Mouse (Mus musculus) mature B cell (primary cell): Measurements from ENCODE around the gene Olfr1276.

ENCODE experiments used
- in situ Hi-C: fragments of 300-500 bp; cut with MboI; formaldehyde crosslinking; loops from 2 replicates; pipeline ENCODE4 v1.14.3; 2019

The Olfr1276 gene

GRCm38 (mm10) chr2:111254216-111254615, at the start of gene Olfr1276:
Gene Olfr1276 (plus strand): TSS chr2:111254516.
- in situ Hi-C loops = no loop called here

- in situ Hi-C loops = no loop called here
Measured at GRCm38 (mm10) chr2:111229502-111229901, 24.8 kb upstream of the Olfr1276 start, which contains the start of gene 4930430A15Rik. Gene 4930430A15Rik (minus strand): TSS chr2:111229602.

DNA sequence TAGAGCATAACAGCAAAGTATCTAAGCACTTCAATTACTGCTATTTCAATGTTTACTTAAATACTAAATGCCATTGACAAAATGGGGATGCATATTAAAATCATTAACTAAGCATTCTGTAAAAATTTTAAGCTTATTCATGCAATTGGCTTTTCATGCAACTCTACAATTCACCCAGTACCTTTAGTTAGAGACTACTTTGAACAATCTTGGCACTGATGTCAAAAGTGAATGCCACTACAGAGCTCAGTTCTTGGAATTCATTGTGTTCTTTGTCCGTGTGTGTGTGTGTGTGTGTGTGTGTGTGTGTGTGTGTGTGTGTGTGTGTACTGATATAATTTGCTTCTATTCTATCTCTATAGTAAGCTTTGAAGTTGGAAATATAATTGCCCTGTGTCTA, 19.1 kb upstream of the Olfr1276 start, which contains the start of gene Olfr1275:
Gene Olfr1275, minus strand, starts transcription at position 101 of the 400 bp plus-strand sequence.
- in situ Hi-C loops = no loop called here

DNA sequence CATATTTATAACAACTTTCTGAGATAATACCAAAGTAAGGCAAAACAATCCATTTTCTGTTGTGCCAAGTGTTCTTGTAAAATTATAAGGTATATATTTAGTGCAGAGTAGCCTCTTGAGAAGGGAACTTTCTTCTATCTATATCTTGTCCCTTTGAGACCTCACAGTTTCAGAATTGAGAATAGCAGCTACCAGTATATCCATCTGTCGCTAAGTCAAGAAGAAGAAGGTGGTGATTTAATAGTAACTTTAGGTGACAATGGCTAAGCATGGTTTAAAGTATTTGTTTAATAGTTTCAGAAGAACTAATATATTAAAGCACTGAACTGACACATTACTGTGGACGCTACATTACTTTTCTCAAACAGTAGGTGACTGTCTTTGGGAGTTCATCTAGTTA, 19.7 kb downstream of the Olfr1276 start, which contains the start of gene Olfr1277:
Gene Olfr1277, minus strand, starts transcription at position 101 of the 400 bp plus-strand sequence.
- in situ Hi-C loops = no loop called here

DNA sequence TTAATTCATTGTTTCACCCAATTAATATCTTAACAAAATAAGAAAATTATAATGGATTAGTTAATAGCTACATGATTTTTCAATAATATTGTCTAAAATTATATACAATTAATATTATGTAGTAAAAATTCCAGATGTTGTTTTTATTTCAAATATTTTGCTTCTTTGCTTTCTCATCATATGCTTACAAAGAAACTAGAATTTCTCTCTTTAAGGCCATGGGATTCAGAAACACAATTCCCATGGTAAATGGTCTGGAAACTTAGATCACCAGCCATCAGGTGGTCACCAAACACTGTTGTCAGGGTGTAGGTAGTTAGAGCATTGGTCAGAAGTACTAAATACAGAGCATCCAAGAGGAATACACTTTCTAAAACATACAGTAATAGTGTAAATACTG, 35.5 kb downstream of the Olfr1276 start, which contains the start of gene Olfr1278:
Gene Olfr1278, plus strand, starts transcription at position 301 of the 400 bp plus-strand sequence.
- in situ Hi-C loops = no loop called here

- in situ Hi-C loops = no loop called here
Measured at GRCm38 (mm10) chr2:111298541-111298940, 44.2 kb downstream of the Olfr1276 start.

- in situ Hi-C loops = no loop called here
Measured at GRCm38 (mm10) chr2:111300374-111300773, 46.1 kb downstream of the Olfr1276 start, which contains the start of gene Olfr1279. Gene Olfr1279 (plus strand): TSS chr2:111300635.
